Mouse (Mus musculus) heart, adult 11 months (tissue): Measurements from ENCODE around the gene Abi2.

Source experiments
- DNase-seq: peaks from one replicate; pipeline ENCODE4 v3.0.0; 2022

Gene Abi2

GRCm38 (mm10) chr1:60490510-60490909 lies 81.1 kb downstream of the Abi2 start:
- peak; percentile 68 for DNase-seq

GRCm38 (mm10) chr1:60492404-60492803 lies 83.0 kb downstream of the Abi2 start:
- DNase-seq = peak; percentile 80

- no peak for DNase-seq
These were observed 84.0 kb downstream of the Abi2 start for GRCm38 (mm10) chr1:60493421-60493820.

GRCm38 (mm10) chr1:60503456-60503855 lies 94.0 kb downstream of the Abi2 start:
- DNase-seq = peak; percentile 52

GRCm38 (mm10) chr1:60510584-60510983 lies 101.2 kb downstream of the Abi2 start:
- DNase-seq = peak; percentile 56

GRCm38 (mm10) chr1:60530107-60530506 lies 120.7 kb downstream of the Abi2 start:
- peak; percentile 72 for DNase-seq

- peak; percentile 59 for DNase-seq
These were observed 121.2 kb downstream of the Abi2 start for GRCm38 (mm10) chr1:60530636-60531035.
